14 mouse cellular contexts compared by ENCODE assay signal in the genomic region with DNA sequence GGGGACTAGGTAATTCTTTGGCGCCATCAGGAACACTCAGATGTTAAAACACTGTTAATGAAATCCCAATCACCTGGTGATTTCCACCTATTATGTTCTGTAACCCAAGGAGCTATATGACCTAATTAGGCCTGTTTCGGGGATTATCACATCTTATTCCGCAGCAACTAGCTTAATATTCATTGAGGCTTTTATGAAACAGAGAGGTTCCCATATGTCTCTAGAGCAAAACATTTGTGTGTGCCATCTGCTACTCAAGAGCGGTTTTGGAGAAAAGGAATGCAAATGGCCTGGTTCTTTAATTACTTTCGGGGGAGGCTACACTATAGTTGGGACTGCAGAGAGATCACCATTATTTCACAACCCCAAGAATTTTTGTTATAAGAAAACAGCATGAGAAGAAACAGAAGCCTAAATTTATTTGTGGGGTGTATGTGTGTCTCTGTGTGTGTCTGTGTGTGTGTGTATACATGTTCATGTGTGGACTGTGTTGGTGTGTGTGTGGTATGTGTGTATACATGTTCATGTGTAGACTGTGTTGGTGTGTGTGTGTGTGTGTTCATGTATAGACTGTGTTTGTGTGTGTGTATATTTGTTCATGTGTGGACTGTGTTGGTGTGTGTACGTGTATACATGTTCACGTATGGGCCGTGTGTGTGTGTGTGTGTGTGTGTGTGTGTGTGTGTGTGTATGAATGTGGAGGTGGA. TPM values are rescaled to one million over a fixed set of nuclear protein-coding genes. Genes with fewer than 3 reads are reported as not detected.
DNase-seq lines count a peak whose midpoint lies in the region; ATAC-seq lines count a peak whose summit lies in the region.
"Had no signal": no experiment of that assay in that cellular context is flagged by ENCODE, and none has a peak within 500 bp of the region (broad histone marks: within the 10 kb centered on the region; RNA-seq: fewer than 3 reads in every experiment).

No protein-coding gene starts in this region.

- no peak overlapping the region for H3K4me3 ChIP-seq in heart, embryonic 10.5 days
- H3K4me3 ChIP-seq in midbrain, embryonic 14.5 days (replicated peaks; ENCODE audit: low read depth, low read length): no peak overlapping the region
- no peak overlapping the region for H3K4me3 ChIP-seq in midbrain, embryonic 16.5 days (ENCODE audit: low read depth, low read length)
- H3K4me3 ChIP-seq in forebrain, embryonic 16.5 days (replicated peaks; ENCODE audit: low read length): no peak overlapping the region
- H3K4me3 ChIP-seq: lung, embryonic 15.5 days had no signal

- no peak overlapping the region for H3K27ac ChIP-seq in heart, embryonic 10.5 days
- H3K27ac ChIP-seq in midbrain, embryonic 14.5 days (replicated peaks; ENCODE audit: low read depth, low read length): no peak overlapping the region
- no peak overlapping the region for H3K27ac ChIP-seq in midbrain, embryonic 16.5 days (ENCODE audit: low read length)
- H3K27ac ChIP-seq in forebrain, embryonic 16.5 days (ENCODE audit: low read length): peak overlapping the region; percentile 68
- H3K27ac ChIP-seq: lung, embryonic 15.5 days had no signal

- intact Hi-C loops in heart, postnatal 25 days (cut with DNase I): no loop called here

- WGBS in heart, embryonic 10.5 days: 85% methylated on average over 8 of the region's 8 CpGs
- 63% methylated on average over 8 of the region's 8 CpGs for WGBS in midbrain, embryonic 14.5 days
- 48% methylated on average over 7 of the region's 8 CpGs for WGBS in midbrain, embryonic 16.5 days
- WGBS in forebrain, embryonic 16.5 days: 43% methylated on average over 8 of the region's 8 CpGs

- no peak for ATAC-seq in midbrain, embryonic 14.5 days (ENCODE audit: low FRiP score, low TSS enrichment)
- no peak for ATAC-seq in midbrain, embryonic 16.5 days
- peak; percentile 73 for ATAC-seq in forebrain, embryonic 16.5 days
- no peak for ATAC-seq in CD4-positive, CD25-positive, alpha-beta regulatory T cell, adult 4 months
- ATAC-seq in monocyte, adult 5-6 weeks (replicated peaks; ENCODE audit: insufficient number of reproducible peaks, low FRiP score, low TSS enrichment, poor library complexity, severe bottlenecking): no peak

- H3K4me2 ChIP-seq in midbrain, embryonic 14.5 days (ENCODE audit: low read length): no peak overlapping the region
- H3K4me2 ChIP-seq in midbrain, embryonic 16.5 days (ENCODE audit: low read length): no peak overlapping the region
- H3K4me2 ChIP-seq in forebrain, embryonic 16.5 days (ENCODE audit: low read length): no peak overlapping the region
- H3K4me2 ChIP-seq: liver, embryonic 11.5 days; lung, embryonic 15.5 days had no signal

- H3K9me3 ChIP-seq in heart, embryonic 10.5 days: no peaks in the 10 kb centered on the region
- no peaks in the 10 kb centered on the region for H3K9me3 ChIP-seq in midbrain, embryonic 14.5 days (ENCODE audit: control insufficient read depth, low read length)
- H3K9me3 ChIP-seq in midbrain, embryonic 16.5 days (replicated peaks; ENCODE audit: control insufficient read depth, low read length, poor library complexity, severe bottlenecking): no peaks in the 10 kb centered on the region
- no peaks in the 10 kb centered on the region for H3K9me3 ChIP-seq in forebrain, embryonic 16.5 days (ENCODE audit: control insufficient read depth, low read length)
- H3K9me3 ChIP-seq: lung, embryonic 15.5 days had no signal

- peak; percentile 55 for DNase-seq in heart, embryonic 10.5 days (ENCODE audit: low spot score)
- DNase-seq in heart, postnatal 25 days (ENCODE audit: low spot score): no peak
- DNase-seq in midbrain, embryonic 14.5 days: peak; percentile 18
- DNase-seq: heart, postnatal 36 days; kidney, adult 18-20 months; kidney, postnatal 4 days; right cerebral cortex, postnatal 4 days; thymus, adult 2 months had no signal

- H3K4me1 ChIP-seq in heart, embryonic 10.5 days: no peaks in the 10 kb centered on the region
- 0 out of 2 replicates have a peak, but pooled peaks cover 3% of the 10 kb centered on the region for H3K4me1 ChIP-seq in midbrain, embryonic 14.5 days (ENCODE audit: control insufficient read depth, insufficient read depth, low read length)
- 0 out of 2 replicates have a peak, but pooled peaks cover 2% of the 10 kb centered on the region for H3K4me1 ChIP-seq in midbrain, embryonic 16.5 days (ENCODE audit: control insufficient read depth, insufficient read depth, low read length)
- H3K4me1 ChIP-seq in forebrain, embryonic 16.5 days (replicated peaks; ENCODE audit: control insufficient read depth, insufficient read depth, low read length): peaks cover 13% of the 10 kb centered on the region
- H3K4me1 ChIP-seq: lung, embryonic 15.5 days had no signal

- no peak overlapping the region for H3K9ac ChIP-seq in midbrain, embryonic 14.5 days (replicated peaks; ENCODE audit: low read length)
- no peak overlapping the region for H3K9ac ChIP-seq in midbrain, embryonic 16.5 days (ENCODE audit: low read depth, low read length)
- no peak overlapping the region for H3K9ac ChIP-seq in forebrain, embryonic 16.5 days (replicated peaks; ENCODE audit: low read depth, low read length)
- H3K9ac ChIP-seq: lung, embryonic 15.5 days had no signal

- H3K36me3 ChIP-seq in heart, embryonic 10.5 days: no peaks in the 10 kb centered on the region
- no peaks in the 10 kb centered on the region for H3K36me3 ChIP-seq in midbrain, embryonic 14.5 days (ENCODE audit: control insufficient read depth, insufficient read depth, low read length)
- H3K36me3 ChIP-seq in midbrain, embryonic 16.5 days (ENCODE audit: control insufficient read depth, insufficient read depth, low read length): no peaks in the 10 kb centered on the region
- H3K36me3 ChIP-seq in forebrain, embryonic 16.5 days (ENCODE audit: control insufficient read depth, insufficient read depth): no peaks in the 10 kb centered on the region
- H3K36me3 ChIP-seq: lung, embryonic 15.5 days had no signal

- H3K27me3 ChIP-seq in heart, embryonic 10.5 days (ENCODE audit: insufficient read depth, poor library complexity, severe bottlenecking): no peaks in the 10 kb centered on the region
- H3K27me3 ChIP-seq in midbrain, embryonic 14.5 days (ENCODE audit: control insufficient read depth, insufficient read depth, low read length): no peaks in the 10 kb centered on the region
- no peaks in the 10 kb centered on the region for H3K27me3 ChIP-seq in midbrain, embryonic 16.5 days (ENCODE audit: control insufficient read depth, insufficient read depth, low read depth, low read length)
- H3K27me3 ChIP-seq in forebrain, embryonic 16.5 days (replicated peaks; ENCODE audit: control insufficient read depth, insufficient read depth, low read length): no peaks in the 10 kb centered on the region
- H3K27me3 ChIP-seq: lung, embryonic 15.5 days had no signal

RNA-seq across cellular contexts. Expression of gene Rab8b, which starts 8.4 kb away (rescaled TPM):
- polyA plus RNA-seq in heart, embryonic 10.5 days (2016; fragmentation: Nextera tagmentation; extraction: Ambion mirVana): 21.1 and 21.3 TPM in 2 replicates
- 1 to 10 TPM; 8.9 to 9.9 TPM for total RNA-seq in heart, postnatal 25 days (2021)
- polyA plus RNA-seq in midbrain, embryonic 14.5 days (2014; fragmentation: Nextera tagmentation; extraction: Ambion mirVana): 20.8 and 27.6 TPM in 2 replicates
- 29.4 and 30.7 TPM in 2 replicates for polyA plus RNA-seq in midbrain, embryonic 16.5 days (2015; fragmentation: Nextera tagmentation; extraction: Ambion mirVana)
- 41.2 and 41.5 TPM in 2 replicates for polyA plus RNA-seq in forebrain, embryonic 16.5 days (2015; fragmentation: Nextera tagmentation; extraction: Ambion mirVana)
- polyA plus RNA-seq in CD4-positive, CD25-positive, alpha-beta regulatory T cell, adult 4 months (2017; shearing (Covaris generic)): 100 to 1,000 TPM; 138 to 179 TPM
- total RNA-seq in monocyte, adult 5-6 weeks (2017): 147 to 179 TPM (median 160 TPM) in 3 replicates

RNA-seq across cellular contexts. Expression of gene Rps27l, which starts 18.0 kb away (rescaled TPM):
- polyA plus RNA-seq in heart, embryonic 10.5 days (2016; fragmentation: Nextera tagmentation; extraction: Ambion mirVana): 626 and 705 TPM in 2 replicates
- total RNA-seq in heart, postnatal 25 days (2021): 100 to 1,000 TPM; 180 to 195 TPM
- 245 and 251 TPM in 2 replicates for polyA plus RNA-seq in midbrain, embryonic 14.5 days (2014; fragmentation: Nextera tagmentation; extraction: Ambion mirVana)
- polyA plus RNA-seq in midbrain, embryonic 16.5 days (2015; fragmentation: Nextera tagmentation; extraction: Ambion mirVana): 157 and 180 TPM in 2 replicates
- 253 and 289 TPM in 2 replicates for polyA plus RNA-seq in forebrain, embryonic 16.5 days (2015; fragmentation: Nextera tagmentation; extraction: Ambion mirVana)
- 100 to 1,000 TPM; 155 to 182 TPM for polyA plus RNA-seq in CD4-positive, CD25-positive, alpha-beta regulatory T cell, adult 4 months (2017; shearing (Covaris generic))
- total RNA-seq in monocyte, adult 5-6 weeks (2017): 70.0 to 115 TPM (median 89.9 TPM) in 3 replicates

RNA-seq across cellular contexts. Expression of gene Lactb, which starts 47.4 kb away (rescaled TPM):
- polyA plus RNA-seq in heart, embryonic 10.5 days (2016; fragmentation: Nextera tagmentation; extraction: Ambion mirVana): 10.1 and 11.4 TPM in 2 replicates
- total RNA-seq in heart, postnatal 25 days (2021): 10 to 100 TPM; 21.2 to 22.5 TPM
- polyA plus RNA-seq in midbrain, embryonic 14.5 days (2014; fragmentation: Nextera tagmentation; extraction: Ambion mirVana): 14.2 and 14.8 TPM in 2 replicates
- polyA plus RNA-seq in midbrain, embryonic 16.5 days (2015; fragmentation: Nextera tagmentation; extraction: Ambion mirVana): 10.2 and 11.1 TPM in 2 replicates
- polyA plus RNA-seq in forebrain, embryonic 16.5 days (2015; fragmentation: Nextera tagmentation; extraction: Ambion mirVana): 9.0 and 9.6 TPM in 2 replicates
- polyA plus RNA-seq in CD4-positive, CD25-positive, alpha-beta regulatory T cell, adult 4 months (2017; shearing (Covaris generic)): 1 to 10 TPM; 3.0 to 5.8 TPM
- total RNA-seq in monocyte, adult 5-6 weeks (2017): 24.2 to 38.2 TPM (median 33.3 TPM) in 3 replicates
